Mouse (Mus musculus) erythroblast, embryonic 14.5 days (primary cell): Measurements from ENCODE around the gene Eif2ak4.

ENCODE experiments used
- GATA1 ChIP-seq: IDR thresholded peaks from 2 replicates; pipeline ENCODE4 v1.6.1; 2012; ENCODE audit warnings: low read length, inconsistent platforms, mixed read lengths
- TAL1 ChIP-seq: IDR thresholded peaks from 3 replicates; pipeline ENCODE4 v1.6.1; 2012; ENCODE audit warnings: low read length, inconsistent platforms, mixed read lengths

- TF ChIP-seq GATA1 (no peak), TAL1 (no peak)
Measured at GRCm38 (mm10) chr2:118468354-118468753, 79.9 kb downstream of the Eif2ak4 start.
